Mouse (Mus musculus): Measurements from ENCODE around the gene Arglu1.

Arglu1 gene

DNA sequence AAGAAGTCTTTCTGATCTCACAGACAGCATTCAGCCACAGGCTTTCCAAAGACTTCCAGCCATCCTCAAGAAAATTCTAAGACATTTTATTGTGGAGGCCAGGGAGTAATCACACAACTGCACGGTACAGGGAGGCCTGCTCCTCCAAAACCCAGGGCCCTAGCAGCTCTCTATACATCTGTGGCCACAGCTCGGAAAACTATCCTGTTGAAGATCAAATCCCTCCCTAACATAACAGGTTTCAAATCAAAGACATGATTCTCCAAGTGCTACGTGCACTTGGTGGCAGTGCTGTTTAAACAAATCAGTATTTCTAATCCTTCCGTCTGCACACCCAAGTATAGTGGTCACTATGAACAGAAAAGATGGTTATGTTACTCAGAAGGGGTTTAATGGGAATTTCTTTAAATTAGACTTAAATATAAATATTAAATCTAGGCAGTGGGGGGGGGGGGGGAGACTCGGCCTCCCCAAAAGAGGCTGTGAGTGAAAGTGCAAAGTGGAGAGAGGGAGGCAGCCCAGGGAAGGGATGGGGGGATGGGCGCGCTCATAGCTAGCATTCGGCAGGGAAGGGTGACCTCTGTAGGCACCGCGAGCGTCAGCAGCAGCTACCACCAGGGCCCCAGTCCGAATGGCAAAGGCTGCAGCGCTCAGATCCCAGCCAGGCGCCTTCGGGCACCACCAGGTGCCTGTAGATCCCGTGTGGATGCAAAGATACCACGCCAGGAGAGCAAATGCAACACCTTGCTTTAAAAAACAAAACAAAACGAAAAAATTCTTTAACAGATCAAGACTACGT lies 31.7 kb downstream of the Arglu1 start:
- DNase-seq, result peak; percentile 91

DNA sequence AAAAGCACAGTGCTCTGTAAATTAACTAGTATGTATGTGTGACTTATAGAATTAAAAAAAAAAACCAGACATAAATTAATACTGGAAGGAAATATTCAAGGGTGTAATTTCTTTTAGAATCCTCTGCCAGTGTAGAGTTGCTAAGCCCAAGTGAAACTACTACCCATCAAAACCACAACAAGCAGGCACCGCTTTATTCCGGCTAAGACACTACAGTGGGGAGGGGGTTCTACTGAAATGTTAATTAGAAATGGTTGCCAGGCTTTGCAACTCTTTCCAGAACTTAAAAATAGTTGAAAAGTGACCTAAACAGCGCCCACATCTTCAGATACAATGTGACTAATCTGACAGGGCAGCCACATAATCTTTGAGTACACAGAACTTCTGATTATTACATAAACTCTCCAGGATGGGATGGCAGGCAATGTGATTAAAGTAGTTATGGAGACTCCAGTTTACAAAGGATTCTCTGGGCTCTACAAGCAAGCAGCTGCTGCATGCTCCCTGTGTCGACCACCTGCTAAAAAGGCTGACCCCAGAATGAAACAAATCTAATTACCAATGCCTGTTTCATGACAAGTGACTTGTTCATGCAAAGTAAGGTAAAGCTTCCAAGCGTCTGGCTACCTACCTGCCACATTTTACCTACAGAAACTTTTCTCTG lies 32.5 kb downstream of the Arglu1 start:
- no peak for DNase-seq

DNA sequence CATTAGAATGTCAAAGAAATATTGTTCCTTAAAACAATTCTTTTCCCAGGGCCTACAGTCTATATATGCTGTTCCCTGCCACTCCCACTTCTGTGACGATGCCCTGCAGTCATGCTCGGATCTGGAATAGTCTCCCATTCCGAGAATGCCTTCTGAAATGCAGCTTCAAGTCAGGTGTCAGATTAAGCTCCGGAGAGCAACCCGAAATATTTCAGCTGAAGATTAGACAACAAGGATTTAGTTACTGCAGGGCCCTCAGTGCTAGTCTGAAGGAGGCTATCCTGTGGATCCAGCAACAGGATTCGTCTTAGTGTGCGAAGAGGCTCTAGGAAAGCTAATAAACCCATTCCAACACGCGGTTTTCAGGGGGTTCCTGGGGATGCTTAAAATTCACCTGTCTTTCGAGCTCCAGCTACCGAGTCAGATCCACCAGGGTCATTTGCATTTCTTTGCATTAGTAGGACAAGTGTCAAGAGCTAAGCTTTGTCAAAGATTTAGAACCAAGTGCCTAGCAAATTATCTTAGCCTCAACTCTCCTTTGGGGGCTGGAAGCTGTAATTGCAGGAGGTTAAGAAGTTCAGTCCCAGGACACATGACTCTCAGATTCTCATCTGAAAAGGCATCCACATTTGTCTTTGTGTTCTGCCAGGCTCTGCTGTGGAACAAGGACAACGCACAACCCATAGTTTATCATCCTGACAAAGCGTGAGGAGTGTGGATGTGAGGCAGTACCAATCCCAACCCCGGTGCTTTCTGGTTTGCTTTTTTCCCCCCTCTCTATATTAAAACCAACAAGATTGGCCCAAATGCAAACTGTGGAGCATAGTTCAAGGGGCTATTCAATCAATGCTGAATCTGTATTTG lies 33.5 kb downstream of the Arglu1 start:
- DNase-seq, result no peak

DNA sequence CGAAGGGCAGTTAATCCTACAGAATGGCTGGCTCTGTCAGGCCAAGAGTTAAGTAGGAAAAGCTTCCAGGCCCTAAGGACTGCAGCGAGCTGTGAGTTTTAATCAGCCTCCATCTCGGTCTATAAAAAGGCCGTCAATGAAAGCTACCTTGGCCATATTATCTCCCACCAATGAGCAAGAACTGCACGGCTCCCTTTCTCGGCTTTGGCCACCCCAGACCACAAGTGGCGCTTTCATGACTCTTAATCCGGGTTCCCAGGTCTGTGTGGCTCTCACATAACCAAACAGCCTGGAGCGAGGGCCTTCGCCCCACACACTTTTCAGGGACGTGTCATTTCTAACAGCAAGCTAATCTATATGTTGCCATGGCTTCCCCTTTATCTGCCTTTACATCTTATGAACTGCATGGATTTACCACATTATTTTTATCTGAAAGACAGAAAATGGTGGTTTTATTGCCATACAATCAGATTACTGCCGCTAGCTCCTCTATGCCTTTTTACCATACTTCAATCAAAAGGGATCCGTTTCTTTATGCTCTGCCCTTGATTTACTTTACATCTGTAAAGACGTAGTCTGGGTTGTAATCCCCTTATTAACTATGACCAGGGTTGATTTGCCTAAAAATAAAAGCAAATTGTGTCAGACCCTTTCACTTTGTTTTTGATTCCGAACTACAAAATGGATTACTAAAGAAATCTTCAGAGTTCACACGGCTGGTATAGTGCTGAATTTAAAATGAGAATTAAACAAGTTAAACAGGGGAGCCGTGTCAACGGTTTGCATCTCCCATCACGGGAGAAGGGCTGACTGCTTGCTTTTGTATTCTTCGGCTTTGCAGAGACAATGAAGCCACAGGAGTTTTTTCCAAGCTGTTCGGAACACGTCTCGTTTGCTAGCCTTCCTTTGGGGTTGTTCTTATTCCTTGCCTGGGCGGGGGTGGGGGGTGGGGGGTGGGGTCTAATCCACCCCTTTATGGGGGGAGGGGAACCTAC lies 34.7 kb downstream of the Arglu1 start:
- DNase-seq, result no peak

DNA sequence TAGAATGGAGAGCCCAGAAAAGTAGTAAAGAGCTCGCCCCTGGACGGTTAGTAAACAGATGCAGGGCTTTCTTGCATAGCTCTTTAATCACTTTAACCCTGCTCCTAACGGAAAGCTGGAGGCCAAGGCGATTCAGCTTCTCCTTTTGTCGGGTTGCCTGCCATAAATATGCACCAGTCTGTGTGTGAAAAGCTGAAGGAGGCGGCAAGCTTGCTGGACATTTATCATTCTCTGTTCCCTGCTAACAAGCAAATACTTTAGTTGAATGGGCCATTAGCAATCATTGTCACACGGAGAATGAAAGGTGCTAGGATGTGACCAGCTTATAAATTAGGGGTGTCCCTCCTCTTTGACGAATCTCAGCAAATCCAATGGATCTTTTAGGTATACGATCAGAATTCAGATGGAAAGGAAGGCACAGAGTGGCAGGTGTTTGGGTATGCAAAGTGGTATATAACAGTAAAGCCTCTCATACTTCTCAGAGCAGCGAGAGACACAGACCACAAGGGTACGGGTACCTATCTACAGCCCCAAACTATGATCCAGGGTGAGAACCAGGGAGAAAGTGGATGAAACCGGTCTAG lies 36.3 kb downstream of the Arglu1 start:
- no peak for DNase-seq

DNA sequence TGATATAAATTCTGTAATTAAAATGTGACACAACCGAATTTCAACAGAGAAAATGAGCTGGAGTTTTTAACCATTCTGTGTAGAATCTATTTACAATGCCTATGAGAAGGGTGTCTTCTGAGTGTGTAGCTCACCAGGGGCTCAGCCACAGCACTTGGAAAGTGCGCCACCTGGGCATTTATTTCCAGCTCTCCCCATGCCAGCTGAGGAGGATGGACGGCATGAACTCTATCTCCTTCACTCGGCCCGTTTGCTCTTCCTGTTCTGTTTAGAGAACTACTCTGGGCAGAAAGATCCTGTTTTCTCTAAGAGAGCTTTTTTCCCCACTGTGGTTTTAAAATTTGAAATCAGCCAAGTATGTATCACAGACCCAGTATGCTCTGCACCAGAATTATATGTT lies 37.0 kb downstream of the Arglu1 start:
- DNase-seq, result no peak

DNA sequence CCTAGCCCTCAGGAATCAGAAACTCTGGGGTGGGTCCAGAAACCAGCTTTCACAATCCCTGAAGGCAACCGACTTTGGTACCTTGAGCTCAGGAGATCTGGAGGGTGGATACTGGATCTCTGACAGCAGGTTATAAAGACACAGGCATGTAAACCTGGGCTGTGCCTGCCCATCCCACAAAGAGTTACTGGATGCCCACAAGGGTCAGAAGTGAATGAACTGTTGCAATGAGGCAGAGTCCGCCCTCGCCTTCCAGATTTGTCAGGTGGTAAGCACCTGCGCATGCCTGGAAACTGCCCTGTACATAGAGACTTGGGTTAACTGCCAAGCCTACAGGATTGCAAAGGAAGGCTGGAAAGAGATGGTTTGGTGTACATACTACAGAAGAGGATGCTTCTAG lies 37.9 kb downstream of the Arglu1 start:
- DNase-seq, result no peak

DNA sequence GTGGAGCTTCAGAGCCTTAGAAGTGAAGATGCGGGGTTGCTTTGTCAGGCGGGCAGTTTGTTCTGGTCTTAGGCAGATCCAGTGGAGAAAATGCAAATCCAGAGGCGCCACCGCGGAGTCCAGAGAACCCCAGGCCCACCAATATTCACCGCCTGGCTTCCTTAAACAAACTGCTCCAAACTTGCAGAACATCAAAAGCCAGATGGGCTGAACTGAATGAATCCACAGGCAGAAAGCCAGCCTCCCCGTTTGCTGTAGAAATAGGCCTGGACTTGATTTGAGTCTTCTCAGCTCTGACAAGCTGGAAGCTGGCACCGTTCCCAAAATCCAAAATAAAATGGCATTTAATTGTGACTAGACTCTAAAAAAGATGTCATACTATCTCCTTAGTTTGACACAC lies 40.4 kb downstream of the Arglu1 start:
- DNase-seq, result peak; percentile 81

DNA sequence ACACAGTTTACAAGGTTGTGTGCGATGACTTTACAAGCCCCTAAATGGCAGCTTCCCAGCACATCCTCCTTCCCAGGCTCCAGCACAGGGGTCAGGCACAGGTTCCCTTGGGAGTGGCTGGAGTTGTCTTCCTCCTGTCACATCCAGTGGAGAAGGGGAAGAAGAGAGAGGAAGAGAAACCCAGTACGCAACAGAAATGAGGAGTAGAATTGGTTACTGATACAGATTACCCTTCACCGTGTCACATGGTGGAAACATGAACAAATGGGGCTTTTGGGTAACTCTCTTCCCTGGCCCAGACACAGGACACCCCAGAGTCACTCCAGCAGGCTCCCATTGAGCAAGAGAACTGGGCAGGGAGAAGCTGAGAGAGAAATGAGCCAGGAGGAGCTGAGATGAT lies 40.8 kb downstream of the Arglu1 start:
- DNase-seq, result no peak

DNA sequence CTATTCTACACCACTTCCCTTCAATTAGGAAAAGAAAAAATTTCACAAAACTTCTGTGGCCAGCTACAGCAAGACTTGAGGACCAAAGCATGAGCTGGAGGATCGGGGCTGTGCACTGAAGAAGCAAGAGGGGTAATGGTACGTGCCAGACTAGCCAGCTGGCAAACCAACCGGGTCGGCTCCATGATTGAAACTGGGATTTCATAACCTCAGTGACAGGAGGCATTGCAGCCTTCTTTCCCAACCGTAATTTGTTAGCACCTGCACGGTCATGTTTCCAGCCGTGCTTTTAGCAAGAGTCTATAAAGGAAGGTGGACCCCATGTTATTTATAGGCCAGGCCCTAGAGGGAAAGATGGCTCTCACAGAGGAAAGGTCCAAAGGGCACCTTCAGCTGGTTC lies 41.6 kb downstream of the Arglu1 start:
- no peak for DNase-seq

DNA sequence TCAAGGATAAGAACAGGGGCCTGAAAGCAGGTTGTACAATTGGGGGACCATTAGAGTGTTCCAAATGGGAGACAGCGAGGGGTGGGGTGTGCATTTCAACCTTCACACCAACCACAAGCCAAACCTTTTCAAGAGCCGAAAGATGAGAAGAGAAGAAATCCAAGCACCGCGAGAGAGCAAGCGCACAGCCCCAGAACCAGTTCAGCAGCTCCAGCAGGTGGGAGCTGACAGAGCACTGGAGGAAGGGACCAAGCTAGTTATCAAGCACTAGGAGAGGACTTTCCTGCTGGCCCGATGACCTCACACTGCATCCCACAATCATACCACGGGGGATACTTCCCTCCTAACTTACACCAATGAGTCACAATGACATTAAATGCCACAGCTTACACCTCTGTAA lies 42.5 kb downstream of the Arglu1 start:
- DNase-seq, result no peak

DNA sequence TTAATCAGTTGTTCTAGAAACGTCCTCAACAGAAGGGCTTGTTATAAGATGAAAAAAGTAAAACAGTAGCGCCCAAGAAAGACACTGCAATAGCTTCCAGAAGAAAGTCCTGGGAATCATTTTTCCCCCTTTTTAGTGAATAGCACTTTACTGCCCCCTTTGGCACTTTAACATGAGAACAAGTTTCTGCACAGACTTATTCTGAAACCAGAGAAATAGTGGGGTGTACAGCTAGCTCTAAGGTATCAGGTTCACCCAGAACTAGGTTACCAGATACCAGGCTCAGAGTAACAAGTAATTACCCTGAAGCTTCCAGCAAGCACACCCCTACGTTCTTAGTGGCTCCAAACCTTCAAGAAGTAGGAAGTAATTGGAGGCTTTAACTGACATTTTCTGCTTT lies 43.0 kb downstream of the Arglu1 start:
- no peak for DNase-seq

DNA sequence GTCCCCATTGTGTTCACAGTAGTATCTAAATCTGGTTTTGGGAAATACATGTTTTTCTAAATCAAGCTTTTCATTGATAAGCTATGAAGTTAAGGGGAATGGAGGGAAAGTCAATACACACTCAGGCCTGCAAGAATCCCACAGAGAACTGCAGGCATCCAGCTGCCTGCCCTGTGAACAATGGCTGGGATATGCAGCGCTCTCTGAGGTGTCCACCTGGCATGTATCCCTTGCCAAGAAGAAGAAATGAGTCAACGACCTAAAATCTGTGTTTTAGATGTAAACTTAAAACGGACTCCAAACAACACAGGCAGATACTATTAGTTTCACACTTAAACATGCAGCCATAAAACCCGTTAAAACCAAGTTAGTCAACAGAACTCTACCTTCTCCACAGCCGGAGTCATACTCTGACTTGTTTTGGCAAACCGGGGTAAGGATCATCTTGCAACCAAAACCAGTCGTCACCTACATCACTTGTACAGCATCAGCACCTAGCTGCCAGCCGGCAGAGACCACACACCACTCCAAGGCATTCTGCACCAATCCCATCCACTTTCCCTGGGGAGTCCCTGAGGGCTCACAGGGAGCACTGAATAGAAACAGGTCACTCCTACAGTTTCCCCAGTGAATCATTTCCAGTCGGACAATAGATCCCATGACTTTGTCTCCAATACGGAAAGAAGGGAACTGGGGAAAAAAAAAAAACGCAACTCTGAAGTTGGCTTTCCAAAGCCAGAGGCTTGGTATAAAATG lies 46.0 kb downstream of the Arglu1 start:
- DNase-seq, result no peak

DNA sequence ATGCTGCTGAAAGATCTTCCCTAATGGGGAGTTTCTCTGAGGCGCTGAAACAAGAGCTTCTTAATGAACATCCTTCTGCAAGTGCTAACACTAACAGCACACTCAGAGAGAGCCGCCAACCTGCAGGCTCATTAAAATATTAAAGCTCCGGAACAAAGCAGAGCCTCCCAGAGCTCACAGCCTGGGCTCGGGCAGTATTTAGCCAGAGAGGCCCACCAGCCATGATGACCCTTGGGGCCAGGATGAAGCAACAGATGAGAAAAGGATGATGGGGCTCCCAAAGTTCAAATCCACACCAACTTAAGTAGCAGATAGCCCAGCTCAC lies 50.1 kb downstream of the Arglu1 start:
- DNase-seq, result no peak

DNA sequence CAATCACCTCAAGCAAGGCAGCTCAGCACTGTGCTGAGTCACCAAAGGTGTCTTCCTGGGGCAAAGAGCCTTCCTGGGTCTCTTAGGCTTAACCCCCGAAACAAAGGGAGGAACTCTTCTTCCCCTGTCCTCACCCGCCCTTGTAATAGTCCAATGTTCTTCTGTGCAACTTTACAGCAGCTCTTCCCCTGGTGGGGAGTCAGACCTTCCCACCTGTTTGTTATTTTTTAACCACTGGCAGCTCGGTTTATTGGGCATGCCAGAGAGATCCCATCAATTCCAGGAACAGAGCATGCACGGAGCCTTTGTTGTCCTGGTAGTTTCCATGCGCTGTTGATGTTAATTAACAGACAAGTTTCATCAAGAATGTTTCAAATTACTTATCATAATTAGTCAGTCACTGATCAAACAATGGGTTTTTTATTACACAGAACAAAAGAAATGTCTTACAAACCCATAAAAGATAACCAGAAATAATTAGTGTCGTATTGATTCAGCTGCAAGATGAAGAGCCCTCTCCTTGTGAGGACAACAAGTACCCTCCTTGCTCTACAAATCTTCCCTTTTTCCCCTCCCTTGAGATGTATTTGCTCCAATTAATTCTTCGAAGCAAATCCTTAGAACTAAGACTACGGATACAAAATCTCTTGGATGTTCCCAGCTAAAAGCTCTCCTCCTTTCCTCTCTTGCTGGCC lies 50.6 kb downstream of the Arglu1 start:
- no peak for DNase-seq

DNA sequence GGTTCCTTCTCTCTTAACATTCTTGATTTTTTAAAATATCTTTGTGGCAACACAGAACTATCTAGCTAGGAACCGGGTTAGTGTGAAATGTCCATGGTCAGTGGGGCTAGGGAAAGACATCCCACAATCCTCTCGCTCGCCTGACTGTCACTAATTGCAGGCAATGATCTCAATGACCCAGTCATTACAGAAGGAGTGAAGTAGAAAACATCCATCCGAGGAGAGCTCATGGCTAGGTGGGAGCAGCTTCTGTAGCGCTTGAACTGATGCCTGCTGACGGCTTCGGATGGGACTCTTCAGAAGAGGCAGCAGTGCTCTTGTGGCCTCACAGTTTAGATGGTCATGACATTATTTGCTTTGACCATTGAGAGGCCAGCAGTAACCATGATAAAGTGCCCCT lies 58.9 kb downstream of the Arglu1 start:
- no peak for DNase-seq

DNA sequence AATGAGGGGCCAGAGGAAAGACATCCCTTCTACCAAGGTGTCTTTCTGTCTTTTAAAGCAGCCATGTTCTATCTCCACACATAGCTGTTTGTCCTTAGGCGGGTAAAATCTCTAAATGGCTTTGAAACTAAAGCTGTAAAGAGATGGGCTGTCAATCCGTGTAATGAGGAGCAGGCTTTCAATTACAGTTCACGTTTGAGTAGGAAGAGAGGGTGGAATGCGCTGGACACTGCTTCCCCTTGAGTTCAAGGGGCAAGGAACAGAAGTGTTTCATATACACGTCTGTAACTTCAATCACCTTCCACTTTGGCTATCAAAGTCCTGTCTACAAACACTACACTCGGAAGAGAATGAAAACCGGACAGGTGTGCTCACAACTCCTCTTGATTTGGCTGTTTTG lies 66.3 kb downstream of the Arglu1 start:
- no peak for DNase-seq

DNA sequence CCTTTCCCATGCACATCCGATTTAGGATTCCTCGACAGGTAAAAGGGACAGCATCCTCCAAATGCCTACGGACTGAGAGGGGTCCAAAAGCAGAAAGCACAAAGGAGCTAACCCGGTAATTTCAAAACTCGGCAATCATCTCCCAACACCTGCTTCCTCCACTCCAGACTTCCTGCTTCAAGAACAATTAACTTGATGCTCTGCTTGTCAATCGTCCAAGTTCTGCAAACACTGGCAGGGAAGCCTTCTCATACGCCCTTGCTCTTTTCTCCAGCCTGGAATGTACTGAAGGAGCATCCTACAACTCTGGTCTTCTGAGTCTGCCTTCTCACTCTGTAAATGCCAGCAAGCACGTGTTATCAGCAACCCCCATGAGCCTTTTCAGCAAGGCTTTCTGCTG lies 66.8 kb downstream of the Arglu1 start:
- DNase-seq, result no peak

DNA sequence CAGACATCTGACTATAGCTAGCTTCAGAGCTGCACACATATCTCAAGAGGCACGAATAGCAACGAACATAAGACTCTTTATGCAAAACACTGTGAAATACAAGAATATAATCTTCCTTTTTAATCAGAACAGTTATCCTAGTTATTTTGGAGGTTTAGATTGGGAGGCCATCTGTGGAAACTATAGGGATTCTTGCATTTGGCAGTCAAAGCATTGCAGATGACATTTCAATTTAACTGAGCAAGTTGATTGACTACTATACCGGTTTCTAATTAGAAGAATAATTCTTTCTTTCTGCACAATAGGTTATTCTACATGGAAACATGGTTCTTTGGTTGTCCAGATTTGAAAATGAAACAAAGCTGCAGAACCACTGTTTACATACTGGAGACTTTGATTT lies 67.8 kb downstream of the Arglu1 start:
- no peak for DNase-seq

DNA sequence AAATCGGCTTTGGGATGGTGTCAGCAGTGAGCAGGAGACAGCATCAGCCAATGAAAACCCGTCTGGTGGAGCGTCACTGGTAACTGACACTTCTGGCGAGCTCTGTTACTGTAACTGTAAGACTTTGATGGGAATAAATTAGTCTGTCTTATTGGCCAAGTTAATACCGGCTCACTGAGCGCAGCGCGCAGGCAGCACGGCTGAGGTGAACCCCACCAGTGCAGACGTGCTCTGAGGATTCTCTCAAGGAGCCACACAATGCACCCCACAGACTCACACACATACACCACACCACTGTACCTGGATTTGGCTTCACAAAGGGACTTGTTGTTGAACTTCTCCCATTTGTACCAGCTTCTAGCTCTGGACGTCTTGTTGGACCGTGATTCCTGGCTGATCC lies 68.3 kb downstream of the Arglu1 start:
- peak; percentile 27 for DNase-seq
